Mouse (Mus musculus): ENCODE results near the gene Lat.

- TF ChIP-seq FOSL1 (IDR thresholded peaks at IDR 0.05; ENCODE audit: insufficient read depth, low read length, poor library complexity, severe bottlenecking) (no peak), CTCF (IDR thresholded peaks at IDR 0.05; ENCODE audit: control insufficient read depth, insufficient read depth, insufficient read length) (no peak), CEBPB (IDR thresholded peaks at IDR 0.05; ENCODE audit: low read depth) (no peak)
These were observed 11.5 kb downstream of the Lat start for GRCm38 (mm10) chr7:126357838-126358237.
